Mouse (Mus musculus): ENCODE results near the gene Speer4d. TPM values are rescaled to one million over a fixed set of nuclear protein-coding genes. Genes with fewer than 3 reads are reported as not detected.
"Not testable (repeated sequence)": the region's sequence is repeated elsewhere in the genome, so short reads cannot be mapped to it uniquely, and the experiment has no call there.

Gene Speer4d
- polyA plus RNA-seq (2016; fragmentation: Nextera tagmentation; extraction: Ambion mirVana), result not detected in 2 replicates

- peaks cover 22% of the 10 kb centered on the region for H3K9me3 ChIP-seq
- not testable (repeated sequence) for H3K27ac ChIP-seq; H3K4me3 ChIP-seq; H3K27me3 ChIP-seq (ENCODE audit: insufficient read depth, poor library complexity, severe bottlenecking); H3K36me3 ChIP-seq; H3K4me1 ChIP-seq (replicated peaks); DNase-seq (ENCODE audit: low spot score)
- WGBS, result 62% methylated on average over 1 of the region's 1 CpGs
These were observed at the start of gene Speer4d for GRCm38 (mm10) chr5:15618764-15619163. Speer4d (plus strand) TSS chr5:15619064.

- H3K36me3 ChIP-seq, H3K27ac ChIP-seq, H3K4me3 ChIP-seq: not testable (repeated sequence)
These were observed 45.1 kb upstream of the Speer4d start for GRCm38 (mm10) chr5:15573735-15574134.

GRCm38 (mm10) chr5:15577033-15577432 lies 41.8 kb upstream of the Speer4d start, which contains the start of gene Gm21083:
Gm21083 (plus strand) TSS chr5:15577333.
- H3K27me3 ChIP-seq (ENCODE audit: insufficient read depth, poor library complexity, severe bottlenecking); DNase-seq (ENCODE audit: low spot score); H3K27ac ChIP-seq; H3K36me3 ChIP-seq; H3K4me3 ChIP-seq; H3K4me1 ChIP-seq (replicated peaks): not testable (repeated sequence)
- no CpG with 5 or more reads among the region's 1 CpGs for WGBS
- H3K9me3 ChIP-seq, result peaks cover 35% of the 10 kb centered on the region

More at GRCm38 (mm10) chr5:15573735-15574134, 45.1 kb upstream of the Speer4d start:
- peaks cover 43% of the 10 kb centered on the region for H3K9me3 ChIP-seq
- DNase-seq (ENCODE audit: low spot score); H3K27me3 ChIP-seq (ENCODE audit: insufficient read depth, poor library complexity, severe bottlenecking); H3K4me1 ChIP-seq (replicated peaks): not testable (repeated sequence)

- not testable (repeated sequence) for H3K4me1 ChIP-seq (replicated peaks); H3K27ac ChIP-seq; H3K4me3 ChIP-seq; H3K36me3 ChIP-seq; DNase-seq (ENCODE audit: low spot score); H3K27me3 ChIP-seq (ENCODE audit: insufficient read depth, poor library complexity, severe bottlenecking)
- peaks cover 14% of the 10 kb centered on the region for H3K9me3 ChIP-seq
These were observed 32.5 kb upstream of the Speer4d start for GRCm38 (mm10) chr5:15586351-15586750.

- H3K4me1 ChIP-seq (replicated peaks); H3K36me3 ChIP-seq; DNase-seq (ENCODE audit: low spot score); H3K27ac ChIP-seq; H3K4me3 ChIP-seq; H3K27me3 ChIP-seq (ENCODE audit: insufficient read depth, poor library complexity, severe bottlenecking): not testable (repeated sequence)
- H3K9me3 ChIP-seq, result peaks cover 12% of the 10 kb centered on the region
- WGBS, result 31% methylated on average over 6 of the region's 6 CpGs
These were observed 30.6 kb upstream of the Speer4d start for GRCm38 (mm10) chr5:15588291-15588690.

- DNase-seq (ENCODE audit: low spot score); H3K36me3 ChIP-seq; H3K27ac ChIP-seq; H3K4me1 ChIP-seq (replicated peaks); H3K4me3 ChIP-seq; H3K27me3 ChIP-seq (ENCODE audit: insufficient read depth, poor library complexity, severe bottlenecking): not testable (repeated sequence)
- 64% methylated on average over 5 of the region's 5 CpGs for WGBS
- H3K9me3 ChIP-seq, result peaks cover 14% of the 10 kb centered on the region
These were observed 28.2 kb upstream of the Speer4d start for GRCm38 (mm10) chr5:15590635-15591034.

GRCm38 (mm10) chr5:15591577-15591976 lies 27.3 kb upstream of the Speer4d start:
- H3K9me3 ChIP-seq, result peaks cover 17% of the 10 kb centered on the region

GRCm38 (mm10) chr5:15598831-15599230 lies 20.0 kb upstream of the Speer4d start:
- H3K36me3 ChIP-seq; DNase-seq (ENCODE audit: low spot score); H3K27ac ChIP-seq; H3K4me3 ChIP-seq; H3K27me3 ChIP-seq (ENCODE audit: insufficient read depth, poor library complexity, severe bottlenecking); H3K4me1 ChIP-seq (replicated peaks): not testable (repeated sequence)
- peaks cover 48% of the 10 kb centered on the region for H3K9me3 ChIP-seq

More at GRCm38 (mm10) chr5:15591577-15591976, 27.3 kb upstream of the Speer4d start:
- not testable (repeated sequence) for H3K4me3 ChIP-seq; H3K27ac ChIP-seq; H3K4me1 ChIP-seq (replicated peaks); H3K27me3 ChIP-seq (ENCODE audit: insufficient read depth, poor library complexity, severe bottlenecking); DNase-seq (ENCODE audit: low spot score); H3K36me3 ChIP-seq
- WGBS, result 77% methylated on average over 2 of the region's 2 CpGs

- H3K4me1 ChIP-seq (replicated peaks); DNase-seq (ENCODE audit: low spot score); H3K36me3 ChIP-seq; H3K4me3 ChIP-seq; H3K27ac ChIP-seq; H3K27me3 ChIP-seq (ENCODE audit: insufficient read depth, poor library complexity, severe bottlenecking): not testable (repeated sequence)
- WGBS, result 45% methylated on average over 4 of the region's 4 CpGs
- H3K9me3 ChIP-seq, result peaks cover 50% of the 10 kb centered on the region
These were observed 18.5 kb upstream of the Speer4d start for GRCm38 (mm10) chr5:15600342-15600741.

- not testable (repeated sequence) for DNase-seq (ENCODE audit: low spot score); H3K36me3 ChIP-seq; H3K27ac ChIP-seq; H3K4me3 ChIP-seq; H3K27me3 ChIP-seq (ENCODE audit: insufficient read depth, poor library complexity, severe bottlenecking); H3K4me1 ChIP-seq (replicated peaks)
- peaks cover 49% of the 10 kb centered on the region for H3K9me3 ChIP-seq
- 66% methylated on average over 5 of the region's 5 CpGs for WGBS
These were observed 17.4 kb upstream of the Speer4d start for GRCm38 (mm10) chr5:15601481-15601880.

GRCm38 (mm10) chr5:15601960-15602359 lies 16.9 kb upstream of the Speer4d start:
- H3K9me3 ChIP-seq, result peaks cover 52% of the 10 kb centered on the region
- not testable (repeated sequence) for H3K27ac ChIP-seq; H3K4me1 ChIP-seq (replicated peaks); H3K4me3 ChIP-seq; DNase-seq (ENCODE audit: low spot score); H3K27me3 ChIP-seq (ENCODE audit: insufficient read depth, poor library complexity, severe bottlenecking); H3K36me3 ChIP-seq
- 72% methylated on average over 3 of the region's 3 CpGs for WGBS

- 63% methylated on average over 3 of the region's 3 CpGs for WGBS
- H3K9me3 ChIP-seq, result peaks cover 53% of the 10 kb centered on the region
- not testable (repeated sequence) for H3K36me3 ChIP-seq; DNase-seq (ENCODE audit: low spot score); H3K4me1 ChIP-seq (replicated peaks); H3K27ac ChIP-seq; H3K4me3 ChIP-seq; H3K27me3 ChIP-seq (ENCODE audit: insufficient read depth, poor library complexity, severe bottlenecking)
These were observed 16.4 kb upstream of the Speer4d start for GRCm38 (mm10) chr5:15602424-15602947.

GRCm38 (mm10) chr5:15603008-15603407 lies 15.9 kb upstream of the Speer4d start:
- WGBS, result 67% methylated on average over 2 of the region's 2 CpGs
- H3K36me3 ChIP-seq; H3K27me3 ChIP-seq (ENCODE audit: insufficient read depth, poor library complexity, severe bottlenecking); H3K27ac ChIP-seq; H3K4me1 ChIP-seq (replicated peaks); DNase-seq (ENCODE audit: low spot score); H3K4me3 ChIP-seq: not testable (repeated sequence)
- peaks cover 54% of the 10 kb centered on the region for H3K9me3 ChIP-seq

- WGBS, result 78% methylated on average over 8 of the region's 8 CpGs
- peaks cover 55% of the 10 kb centered on the region for H3K9me3 ChIP-seq
- H3K4me1 ChIP-seq (replicated peaks); H3K27ac ChIP-seq; H3K36me3 ChIP-seq; H3K27me3 ChIP-seq (ENCODE audit: insufficient read depth, poor library complexity, severe bottlenecking); DNase-seq (ENCODE audit: low spot score); H3K4me3 ChIP-seq: not testable (repeated sequence)
These were observed 15.3 kb upstream of the Speer4d start for GRCm38 (mm10) chr5:15603585-15603984.

All from hindbrain, embryonic 10.5 days (tissue).